Mouse (Mus musculus) midbrain, embryonic 11.5 days (tissue): Measurements from ENCODE around the gene Ehhadh. TPM values are rescaled to one million over a fixed set of nuclear protein-coding genes. Genes with fewer than 3 reads are reported as not detected.
A peak's percentile ranks its signal among the peaks of the same experiment; 100 is the strongest.
"Not testable (repeated sequence)": the region's sequence is repeated elsewhere in the genome, so short reads cannot be mapped to it uniquely, and the experiment has no call there.

Source experiments
- ATAC-seq: fragments of 200-750 bp; cut with Nextera tagmentation; 2 replicates; pipeline ENCODE4 v1.8.0; 2017; ENCODE audit warnings: moderate TSS enrichment, moderate library complexity; ENCODE audit not compliant: low FRiP score
- DNase-seq: peaks from one replicate; pipeline ENCODE4 v3.0.0; 2015; ENCODE audit warnings: low spot score; ENCODE audit errors: missing footprints
- H3K27ac ChIP-seq: fragments of 300-500 bp; sonication (generic); 2 replicates; pipeline ENCODE4 v1.5.1; 2014; ENCODE audit warnings: low read depth, low read length
- H3K27me3 ChIP-seq: fragments of 300-500 bp; sonication (generic); 2 replicates; pipeline ENCODE4 v1.6.1; 2014; ENCODE audit warnings: mild to moderate bottlenecking, low read length, moderate library complexity, mixed read lengths; ENCODE audit not compliant: control insufficient read depth, insufficient read depth
- H3K36me3 ChIP-seq: fragments of 300-500 bp; sonication (generic); 2 replicates; pipeline ENCODE4 v1.6.1; 2014; ENCODE audit warnings: mild to moderate bottlenecking, low read length, moderate library complexity, mixed read lengths; ENCODE audit not compliant: control insufficient read depth, insufficient read depth
- H3K4me1 ChIP-seq: fragments of 300-500 bp; sonication (generic); 2 replicates; pipeline ENCODE4 v1.6.1; 2014; ENCODE audit warnings: low read length; ENCODE audit not compliant: control insufficient read depth, insufficient read depth
- H3K4me2 ChIP-seq: fragments of 300-500 bp; sonication (generic); 2 replicates; pipeline ENCODE4 v1.6.1; 2014; ENCODE audit warnings: mild to moderate bottlenecking, moderate library complexity
- H3K4me3 ChIP-seq: fragments of 300-500 bp; sonication (generic); 2 replicates; pipeline ENCODE4 v1.5.1; 2014; ENCODE audit warnings: low read depth, low read length
- H3K9ac ChIP-seq: fragments of 300-500 bp; sonication (generic); 2 replicates; pipeline ENCODE4 v1.6.1; 2014; ENCODE audit warnings: low read length
- H3K9me3 ChIP-seq: fragments of 300-500 bp; sonication (generic); 2 replicates; pipeline ENCODE4 v1.6.1; 2016; ENCODE audit warnings: low read length; ENCODE audit not compliant: control insufficient read depth
- WGBS: fragments of 180-500 bp; shearing (Covaris S2); extraction: QIAGEN DNeasy Blood & Tissue Kit; methylation state at CpG from one replicate; pipeline ENCODE4 v1.1.7; 2014; 5-methylcytosine and 5-hydroxymethylcytosine counted together
- polyA plus RNA-seq: library from polyadenylated mRNA; unstranded; fragments of >200 nt; fragmentation: Nextera tagmentation; extraction: Ambion mirVana; gene quantifications from 2 replicates; pipeline ENCODE4 v1.2.1, GENCODE M21; 2014

Gene Ehhadh
- polyA plus RNA-seq, 1 experiment from 2014 or later = 1.9 TPM

DNA sequence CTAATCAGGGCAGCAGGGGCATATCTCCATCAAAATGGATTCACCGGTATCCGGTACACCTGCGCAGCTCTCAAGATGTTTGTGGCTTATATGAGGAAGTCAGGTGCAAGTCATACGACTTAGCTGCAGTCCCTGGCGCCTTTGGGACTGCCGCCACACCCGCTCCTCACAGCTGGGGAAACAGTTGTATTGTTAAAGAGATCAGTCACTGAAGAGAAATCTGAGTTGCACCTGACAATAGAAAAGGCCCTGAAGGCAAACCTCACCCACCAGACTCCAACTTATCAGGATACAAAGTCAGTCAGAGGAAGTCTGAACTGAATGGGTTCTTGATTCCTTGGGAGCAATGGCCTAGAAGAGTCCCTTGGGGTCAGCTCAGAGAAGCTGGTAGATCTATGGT lies 20.2 kb upstream of the Ehhadh start:
- WGBS = 88% methylated on average over 7 of the region's 7 CpGs
- ATAC-seq, H3K9ac ChIP-seq, H3K4me1 ChIP-seq, H3K4me2 ChIP-seq, H3K27ac ChIP-seq, H3K36me3 ChIP-seq, DNase-seq, H3K9me3 ChIP-seq, H3K4me3 ChIP-seq, H3K27me3 ChIP-seq: not testable (repeated sequence)

DNA sequence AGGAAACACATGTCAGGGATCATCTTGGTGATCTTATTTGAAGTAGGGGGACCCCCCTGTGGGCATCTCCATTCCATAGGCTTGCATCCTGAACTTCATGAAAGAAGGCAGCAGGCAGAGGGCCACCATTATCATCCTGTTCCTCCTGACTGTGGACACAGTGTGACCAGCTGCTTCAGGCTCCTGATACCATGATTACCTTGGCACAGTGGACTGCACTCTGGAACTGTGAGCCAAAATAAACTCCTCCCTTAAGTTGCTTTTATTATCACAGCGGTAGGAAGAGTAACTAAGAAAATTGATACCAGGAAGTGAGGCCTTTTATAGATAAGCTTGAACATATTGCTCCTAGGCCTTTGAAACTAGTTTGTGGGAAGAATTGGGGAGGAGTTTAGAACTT lies 19.3 kb upstream of the Ehhadh start:
- Histone ChIP-seq H3K27me3 (no peaks in the 10 kb centered on the region), H3K4me2 (no peak overlapping the region), H3K4me1 (no peaks in the 10 kb centered on the region), H3K9ac (no peak overlapping the region), H3K36me3 (peaks cover 2% of the 10 kb centered on the region; the same call in 1 of the 2 replicates), H3K27ac (no peak overlapping the region), H3K9me3 (no peaks in the 10 kb centered on the region), H3K4me3 (no peak overlapping the region)
- no peak for DNase-seq
- no peak for ATAC-seq
- WGBS = 88% methylated on average over 1 of the region's 1 CpGs

- H3K36me3 ChIP-seq = peaks cover 2% of the 10 kb centered on the region; the same call in 1 of the 2 replicates
- no peak for ATAC-seq
- H3K4me1 ChIP-seq = no peaks in the 10 kb centered on the region
- no peaks in the 10 kb centered on the region for H3K27me3 ChIP-seq
- H3K4me3 ChIP-seq = no peak overlapping the region
- DNase-seq = no peak
- no peak overlapping the region for H3K27ac ChIP-seq
- H3K9ac ChIP-seq = no peak overlapping the region
- WGBS = 86% methylated on average over 1 of the region's 1 CpGs
- no peaks in the 10 kb centered on the region for H3K9me3 ChIP-seq
- H3K4me2 ChIP-seq = no peak overlapping the region
These were observed 16.7 kb upstream of the Ehhadh start for GRCm38 (mm10) chr16:21804258-21804657.

DNA sequence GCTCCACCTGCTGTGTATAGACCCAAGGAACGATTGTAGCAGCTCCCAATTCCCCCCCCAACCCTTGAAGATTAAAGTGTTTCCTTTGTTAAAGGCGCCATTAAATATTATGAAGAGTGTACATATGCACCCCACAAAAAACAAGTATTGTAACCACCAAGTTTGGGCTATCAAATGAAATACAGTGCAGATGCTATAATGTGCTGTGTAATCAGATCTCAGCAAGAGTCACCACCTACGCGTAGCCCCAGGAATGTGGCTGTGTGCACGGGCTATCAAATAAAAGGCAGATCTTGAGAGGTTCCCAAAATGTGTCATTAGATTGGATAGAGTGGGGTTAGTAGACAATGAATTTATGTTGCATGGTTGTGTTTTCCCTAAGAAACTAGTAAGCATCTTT lies 7.5 kb upstream of the Ehhadh start:
- peak overlapping the region; percentile 88 for H3K4me2 ChIP-seq
- no peaks in the 10 kb centered on the region for H3K27me3 ChIP-seq
- H3K9me3 ChIP-seq = no peaks in the 10 kb centered on the region
- peak overlapping the region; percentile 69 for H3K4me3 ChIP-seq
- H3K36me3 ChIP-seq = no peaks in the 10 kb centered on the region
- peaks cover 9% of the 10 kb centered on the region for H3K4me1 ChIP-seq
- DNase-seq = peak; percentile 88
- ATAC-seq = no peak
- 25% methylated on average over 5 of the region's 5 CpGs for WGBS
- H3K9ac ChIP-seq = 0 out of 2 replicates have a peak overlapping the region, but pooled peaks have one; percentile 16
- no peak overlapping the region for H3K27ac ChIP-seq

DNA sequence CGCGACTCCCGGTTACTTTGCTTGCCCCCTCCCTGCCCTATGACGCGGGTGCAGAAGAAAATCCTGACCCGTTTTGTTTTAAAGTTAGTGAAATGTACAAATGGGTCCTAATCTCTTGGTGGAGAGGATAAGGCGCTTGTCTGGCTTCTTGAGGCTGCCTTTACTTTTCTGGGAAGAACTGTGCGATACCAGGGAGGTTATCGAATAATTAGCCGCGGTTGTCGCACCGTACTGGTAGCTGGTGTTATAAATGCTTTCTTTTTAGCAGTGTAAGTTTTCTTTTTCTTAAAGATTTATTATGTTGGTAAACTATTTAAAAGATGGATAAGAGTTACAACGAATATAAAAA lies 7.1 kb upstream of the Ehhadh start:
- Histone ChIP-seq H3K27ac (peak overlapping the region; percentile 83), H3K36me3 (no peaks in the 10 kb centered on the region), H3K9ac (peak overlapping the region; percentile 80), H3K9me3 (no peaks in the 10 kb centered on the region), H3K4me2 (peak overlapping the region; percentile 88), H3K4me1 (peaks cover 9% of the 10 kb centered on the region), H3K4me3 (peak overlapping the region; percentile 69), H3K27me3 (no peaks in the 10 kb centered on the region)
- ATAC-seq (no peak), DNase-seq (no peak)
- under 1% methylated on average over 14 of the region's 14 CpGs for WGBS

- Histone ChIP-seq H3K9ac (peak within 1 kb of the TSS; percentile 80), H3K36me3 (no peaks in the 10 kb centered on the region), H3K4me1 (peaks cover 9% of the 10 kb centered on the region), H3K4me3 (peak within 1 kb of the TSS; percentile 69), H3K27me3 (no peaks in the 10 kb centered on the region), H3K4me2 (peak within 1 kb of the TSS; percentile 88), H3K9me3 (no peaks in the 10 kb centered on the region; the same call in 1 of the 2 replicates), H3K27ac (peak within 1 kb of the TSS; percentile 83)
- 2% methylated on average over 47 of the region's 47 CpGs for WGBS
- DNase-seq = peak; percentile 100
- ATAC-seq = peak; percentile 99
These were observed 6.5 kb upstream of the Ehhadh start, which contains the start of gene Map3k13 for GRCm38 (mm10) chr16:21793875-21794696. TSS of gene Map3k13 (plus strand) at chr16:21794346.

DNA sequence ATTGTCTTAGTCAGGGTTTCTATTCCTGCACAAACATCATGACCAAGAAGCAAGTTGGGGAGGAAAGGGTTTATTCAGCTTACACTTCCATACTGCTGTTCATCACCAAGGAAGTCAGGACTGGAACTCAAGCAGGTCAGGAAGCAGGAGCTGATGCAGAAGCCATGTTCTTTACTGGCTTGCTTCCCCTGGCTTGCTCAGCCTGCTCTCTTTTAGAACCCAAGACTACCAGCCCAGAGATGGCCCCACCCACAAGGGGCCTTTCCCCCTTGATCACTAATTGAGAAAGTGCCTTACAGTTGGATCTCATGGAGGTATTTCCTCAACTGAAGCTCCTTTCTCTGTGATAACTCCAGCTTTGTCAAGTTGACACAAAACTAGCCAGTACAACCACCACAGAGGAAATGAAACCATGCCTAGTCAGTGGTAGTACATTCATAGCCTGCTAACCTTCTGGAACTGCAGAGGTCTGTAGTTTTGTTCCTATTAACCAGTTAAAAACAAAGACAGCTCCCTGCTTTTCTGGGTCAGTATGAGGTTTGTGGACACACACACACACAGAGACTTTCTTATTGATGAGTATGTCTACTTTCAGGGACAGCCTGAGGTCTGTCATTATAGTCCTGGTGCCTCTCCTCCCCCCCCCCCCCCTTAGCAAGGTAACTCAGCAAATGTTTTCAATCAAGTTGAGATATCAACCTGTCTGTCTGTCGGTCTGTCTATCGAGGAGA lies 5.6 kb upstream of the Ehhadh start:
- not testable (repeated sequence) for H3K36me3 ChIP-seq, DNase-seq, H3K9me3 ChIP-seq, H3K4me1 ChIP-seq, H3K27me3 ChIP-seq, H3K27ac ChIP-seq, ATAC-seq
- 41% methylated on average over 2 of the region's 2 CpGs for WGBS
- peak overlapping the region; percentile 69 for H3K4me3 ChIP-seq
- peak overlapping the region; percentile 80 for H3K9ac ChIP-seq
- peak overlapping the region; percentile 88 for H3K4me2 ChIP-seq

DNA sequence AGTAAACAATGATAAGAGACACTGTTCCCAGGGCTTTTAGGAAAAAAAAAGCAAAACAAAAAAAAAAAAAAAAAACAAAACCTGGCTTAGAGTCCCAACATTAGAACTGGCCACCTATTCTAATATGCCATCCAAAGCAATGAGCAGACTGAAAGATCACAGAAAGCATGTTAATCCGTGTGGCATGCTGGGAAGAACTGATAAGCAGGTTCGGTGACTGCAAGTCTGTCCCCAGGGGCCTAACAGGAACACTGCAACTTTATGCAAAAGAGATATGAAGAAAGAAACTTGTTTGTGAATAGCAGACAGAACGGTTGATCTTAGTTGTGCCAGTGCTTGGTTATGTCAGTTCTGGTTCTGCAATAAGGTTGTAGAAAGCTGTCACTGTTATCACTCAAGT lies 4.2 kb upstream of the Ehhadh start:
- no peak overlapping the region for H3K9ac ChIP-seq
- H3K36me3 ChIP-seq = no peaks in the 10 kb centered on the region
- ATAC-seq = no peak
- no peak overlapping the region for H3K4me3 ChIP-seq
- WGBS = 68% methylated on average over 3 of the region's 3 CpGs
- H3K4me1 ChIP-seq = peaks cover 16% of the 10 kb centered on the region
- H3K27ac ChIP-seq = no peak overlapping the region
- no peak for DNase-seq
- no peak overlapping the region for H3K4me2 ChIP-seq
- no peaks in the 10 kb centered on the region; the same call in 1 of the 2 replicates for H3K9me3 ChIP-seq
- H3K27me3 ChIP-seq = no peaks in the 10 kb centered on the region; the same call in 1 of the 2 replicates

DNA sequence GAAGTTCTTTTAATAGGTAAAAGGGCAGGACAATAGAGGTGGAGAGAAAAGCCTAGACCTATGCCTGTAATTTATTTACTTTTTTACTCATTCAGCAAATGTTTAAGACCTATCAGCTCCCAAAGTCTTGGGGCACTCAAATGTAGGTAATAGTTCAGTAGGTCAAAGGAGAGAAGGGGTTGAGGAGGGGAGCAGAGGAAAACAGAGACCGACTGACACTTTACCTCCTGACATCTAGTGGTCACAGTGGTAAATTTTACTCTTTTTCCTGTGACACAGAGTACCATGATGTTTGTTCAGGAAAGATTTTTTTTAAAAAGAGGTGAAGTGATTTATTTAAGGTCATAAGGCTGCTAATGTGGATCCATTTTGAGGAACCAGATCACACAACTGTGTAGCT lies 2.9 kb upstream of the Ehhadh start:
- Histone ChIP-seq H3K36me3 (no peaks in the 10 kb centered on the region), H3K4me2 (no peak overlapping the region), H3K27ac (no peak overlapping the region), H3K4me3 (no peak overlapping the region), H3K27me3 (no peaks in the 10 kb centered on the region; the same call in 1 of the 2 replicates), H3K9me3 (no peaks in the 10 kb centered on the region; the same call in 1 of the 2 replicates), H3K9ac (no peak overlapping the region), H3K4me1 (peaks cover 16% of the 10 kb centered on the region)
- WGBS = 18% methylated on average over 1 of the region's 1 CpGs
- DNase-seq = no peak
- no peak for ATAC-seq
